Mouse (Mus musculus) urinary bladder, postnatal 4 days (tissue): ENCODE measurements around the gene Ccdc28b.

Source experiments
- DNase-seq, 2 experiments: peaks; one replicate each; pipeline ENCODE4 v3.0.0; 2021 to 2022; ENCODE audit warnings: low spot score in 2 of 2

Gene Ccdc28b

DNA sequence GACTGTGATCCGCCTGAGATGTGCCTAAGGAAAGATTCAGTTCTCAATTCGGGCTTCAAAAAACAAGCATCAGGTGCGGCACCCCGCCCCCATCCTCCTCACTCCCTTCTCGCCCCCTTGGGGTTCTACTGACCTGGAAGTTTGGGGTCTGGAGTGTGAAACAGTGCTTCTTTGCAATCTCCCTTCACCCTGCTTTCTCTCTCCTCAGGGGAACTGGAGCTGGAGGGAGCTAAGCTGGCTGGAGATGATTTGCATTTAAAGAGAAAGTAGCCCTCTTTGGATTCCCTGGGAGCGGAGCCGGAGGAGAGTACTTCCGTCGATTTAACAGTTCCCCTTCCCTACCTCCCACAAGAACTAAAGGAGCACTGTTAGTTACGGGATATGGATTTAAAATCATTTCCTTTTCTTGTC lies at the start of gene Ccdc28b:
Ccdc28b (minus strand) TSS at position 267 of the 411 bp plus-strand sequence.
- no peak for DNase-seq

DNA sequence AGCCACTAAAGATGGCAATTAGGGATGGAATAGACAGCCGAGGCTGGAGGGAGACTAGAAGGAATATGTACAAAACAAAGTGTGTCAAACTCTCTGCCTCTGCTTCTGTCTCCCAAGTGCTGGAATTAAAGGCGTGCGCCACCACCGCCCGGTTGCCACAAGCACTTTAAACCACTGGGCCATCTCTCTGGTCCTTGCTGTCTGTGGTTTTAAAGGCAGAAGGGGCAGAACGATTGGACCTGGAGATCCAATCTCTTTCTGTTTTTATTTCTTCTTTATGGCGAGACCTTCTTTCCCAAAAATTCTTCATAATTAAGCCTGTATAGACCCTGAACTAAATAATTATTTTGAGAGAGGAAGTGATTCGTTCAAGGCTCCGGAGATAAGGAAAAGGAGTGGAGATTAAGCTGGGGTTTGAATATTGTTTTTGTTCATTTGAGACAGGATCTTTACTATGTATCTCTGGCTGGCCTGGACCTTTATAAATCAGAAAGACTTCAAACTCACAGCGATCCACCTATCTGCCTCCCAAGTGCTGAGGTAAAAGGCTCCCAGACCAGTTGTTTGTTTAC lies 49.2 kb upstream of the Ccdc28b start:
- DNase-seq: no peak

DNA sequence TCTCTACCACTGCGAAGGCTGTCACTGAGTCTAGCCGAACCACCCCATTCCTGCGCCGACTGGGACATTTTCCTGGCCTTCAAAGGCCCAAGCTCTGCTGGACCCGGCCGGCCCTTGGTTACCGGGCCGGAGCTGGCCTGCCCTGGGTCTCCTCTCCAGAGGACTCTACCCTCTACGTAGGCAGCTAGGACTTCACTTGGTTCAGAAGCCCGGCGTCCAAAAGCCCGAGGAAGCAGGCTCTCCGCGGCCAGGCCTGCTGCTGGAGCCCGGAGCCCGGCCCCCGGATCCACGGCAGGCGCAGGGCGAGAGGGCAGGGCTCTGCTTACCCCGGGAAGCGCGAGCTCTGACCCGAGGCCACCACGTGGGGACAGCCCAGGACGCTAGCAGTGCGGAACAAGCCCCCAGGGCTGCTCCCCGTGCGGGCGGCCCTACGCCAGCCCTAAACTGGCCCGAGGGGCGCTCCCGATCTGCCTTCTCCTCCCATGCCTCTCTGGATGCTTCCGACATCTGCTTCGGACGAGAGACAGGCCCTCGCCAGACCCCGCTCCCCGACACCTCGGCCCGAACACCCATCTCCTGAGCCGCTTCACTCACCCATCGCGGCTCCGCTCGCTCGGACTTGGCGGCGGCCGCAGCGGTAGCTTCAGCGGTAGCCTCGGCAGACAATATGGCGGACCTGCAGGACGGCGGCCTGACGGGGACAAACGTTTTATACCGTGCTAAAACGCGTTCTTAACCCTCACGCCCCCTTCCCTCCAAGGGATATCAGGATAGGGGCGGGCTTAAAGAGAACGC lies 48.5 kb upstream of the Ccdc28b start, which contains the start of gene Kpna6:
Kpna6 (minus strand) TSS at position 685 of the 795 bp plus-strand sequence.
- DNase-seq: peak; percentile 87 to 88

- no peak for DNase-seq
These were observed 47.8 kb upstream of the Ccdc28b start for GRCm38 (mm10) chr4:129671491-129672082.

GRCm38 (mm10) chr4:129662255-129662813 lies 38.6 kb upstream of the Ccdc28b start:
- no peak for DNase-seq

- DNase-seq: no peak
These were observed 37.8 kb upstream of the Ccdc28b start for GRCm38 (mm10) chr4:129661584-129661983.

DNA sequence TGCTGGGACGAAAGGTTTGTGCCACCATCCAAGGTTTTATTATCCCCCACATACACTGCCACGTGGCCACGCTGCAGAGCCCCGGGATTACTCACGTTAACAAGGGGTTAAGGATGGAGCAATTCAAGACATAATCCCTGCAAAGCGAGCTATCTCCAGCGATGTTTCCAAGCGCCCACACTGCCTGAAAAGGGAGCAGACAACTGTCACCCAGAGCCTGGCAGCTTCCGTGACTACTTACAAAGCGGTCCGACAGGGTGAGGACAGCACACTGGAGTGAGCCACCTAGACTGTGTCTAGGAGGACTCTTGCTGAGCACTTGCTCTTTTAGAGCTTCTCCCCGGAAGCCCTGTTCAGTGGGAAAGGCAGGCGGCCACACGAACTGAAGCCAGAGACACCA lies 31.0 kb upstream of the Ccdc28b start:
- no peak for DNase-seq

GRCm38 (mm10) chr4:129650359-129650758 lies 26.6 kb upstream of the Ccdc28b start:
- no peak for DNase-seq

GRCm38 (mm10) chr4:129648656-129649055 lies 24.9 kb upstream of the Ccdc28b start:
- no peak for DNase-seq

GRCm38 (mm10) chr4:129645204-129645603 lies 21.5 kb upstream of the Ccdc28b start:
- DNase-seq: no peak

- no peak for DNase-seq
These were observed 18.0 kb upstream of the Ccdc28b start for GRCm38 (mm10) chr4:129641756-129642155.

DNA sequence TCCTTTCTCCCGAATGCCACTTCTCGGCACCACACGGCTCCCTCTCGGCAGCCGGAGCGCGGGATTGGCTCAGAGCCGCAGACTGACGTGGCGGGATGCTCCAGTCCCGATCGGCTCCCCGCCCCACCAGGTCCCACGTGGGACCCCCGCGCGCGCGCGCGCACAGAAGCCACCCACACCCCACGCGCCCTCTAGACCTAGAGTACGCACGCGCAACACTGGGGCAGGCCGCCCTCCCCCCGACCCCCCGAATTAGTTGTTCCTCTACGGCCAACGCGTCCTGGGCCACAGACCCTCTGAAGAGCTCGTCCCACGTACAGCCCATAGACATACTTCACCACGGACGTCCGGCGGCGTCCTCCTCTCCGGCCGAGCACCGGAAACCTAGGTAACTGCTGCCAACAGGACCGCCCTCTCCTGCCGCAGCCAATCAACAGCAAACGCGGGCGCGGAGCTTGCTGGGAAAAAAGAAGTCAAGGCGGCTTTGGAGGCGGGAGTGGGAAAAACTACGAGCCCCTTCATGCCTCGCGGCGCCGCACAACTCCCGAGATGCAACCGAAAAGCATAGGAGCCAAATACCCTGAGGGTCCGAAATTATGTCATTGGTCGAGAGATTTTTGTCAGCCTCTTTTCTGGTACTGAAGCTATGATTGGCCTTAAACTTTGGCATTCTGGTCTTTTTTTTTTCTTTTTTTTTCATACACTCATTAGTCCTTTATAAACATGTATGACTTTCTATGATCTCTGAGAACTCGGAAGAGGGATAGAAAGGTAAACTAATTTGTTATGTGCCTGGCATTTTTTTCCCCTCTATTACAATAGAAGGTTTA lies 17.1 kb upstream of the Ccdc28b start, which contains the start of gene Txlna:
Txlna (minus strand) TSS at position 428 of the 830 bp plus-strand sequence.
- DNase-seq: peak; percentile 95 to 96

DNA sequence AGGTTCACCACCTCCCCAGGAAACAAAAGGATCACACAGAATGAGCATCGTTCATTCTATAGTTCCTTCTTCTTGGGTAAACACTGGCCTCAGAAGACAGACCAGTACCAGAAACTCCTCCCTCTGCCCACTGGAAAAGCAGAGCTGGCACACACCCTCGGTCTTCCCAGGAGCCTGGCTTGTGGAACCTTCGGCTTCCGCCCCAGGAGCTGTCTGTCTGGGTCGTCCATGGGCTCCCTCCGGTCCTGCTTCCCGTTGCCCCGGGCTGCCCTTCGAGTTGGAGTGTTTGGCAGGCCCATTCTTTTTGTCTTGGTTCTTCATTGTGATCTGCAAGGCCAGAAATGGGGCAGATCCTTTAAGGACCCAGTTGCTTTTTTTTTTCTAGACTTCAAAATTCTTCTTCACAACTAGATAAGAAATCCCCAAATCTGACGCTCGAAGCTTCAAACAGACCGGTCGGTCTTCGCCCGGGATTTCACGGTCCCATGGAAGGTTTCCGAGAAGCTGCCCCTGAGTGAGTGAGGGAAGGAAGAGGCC lies 16.4 kb upstream of the Ccdc28b start:
- DNase-seq: no peak

- no peak for DNase-seq
These were observed 15.5 kb upstream of the Ccdc28b start for GRCm38 (mm10) chr4:129639221-129639620.

DNA sequence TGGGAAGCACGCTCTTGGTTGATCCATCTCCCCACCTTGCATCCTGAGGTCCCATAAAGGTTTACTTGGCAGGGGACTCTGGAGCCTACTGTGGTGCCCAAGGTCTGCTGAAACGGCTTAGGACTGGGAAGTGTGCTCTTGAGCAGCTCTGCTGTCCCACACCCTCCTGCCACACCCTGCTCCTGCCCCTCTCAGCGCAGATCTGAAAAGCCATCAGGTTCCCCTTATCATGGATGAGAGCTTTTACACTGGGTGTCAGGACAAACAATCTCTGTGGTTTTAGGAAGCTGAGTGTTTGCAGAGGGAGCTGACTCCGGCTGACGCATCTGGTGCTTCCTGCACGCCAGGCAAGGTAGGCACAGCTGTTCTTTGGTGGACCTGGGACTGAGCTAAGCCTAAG lies 10.1 kb upstream of the Ccdc28b start:
- DNase-seq: no peak

DNA sequence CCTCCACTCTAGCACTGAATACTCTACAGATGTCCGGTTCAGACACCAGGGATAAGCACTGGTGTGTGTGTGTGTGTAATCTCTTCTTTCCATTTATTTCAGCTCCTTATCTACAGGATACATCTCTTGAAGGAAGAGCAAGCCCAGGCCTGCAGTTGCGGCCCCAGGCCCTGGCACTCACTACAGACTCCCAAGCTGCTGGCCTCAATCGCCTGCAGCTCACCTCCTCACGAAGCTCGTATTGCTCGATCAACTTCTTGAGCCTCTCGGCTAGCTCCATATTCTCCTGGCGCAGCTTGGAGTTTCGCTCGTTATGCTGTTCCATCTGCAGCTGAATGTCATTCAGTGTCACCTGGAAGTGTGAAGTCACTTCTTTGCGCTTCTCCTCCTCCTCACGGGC lies 8.1 kb upstream of the Ccdc28b start:
- DNase-seq: no peak

GRCm38 (mm10) chr4:129630944-129631343 lies 7.2 kb upstream of the Ccdc28b start:
- DNase-seq: no peak

- no peak for DNase-seq
These were observed 2.3 kb upstream of the Ccdc28b start for GRCm38 (mm10) chr4:129626035-129626434.

GRCm38 (mm10) chr4:129625496-129625895 lies 1.7 kb upstream of the Ccdc28b start:
- DNase-seq: no peak

DNA sequence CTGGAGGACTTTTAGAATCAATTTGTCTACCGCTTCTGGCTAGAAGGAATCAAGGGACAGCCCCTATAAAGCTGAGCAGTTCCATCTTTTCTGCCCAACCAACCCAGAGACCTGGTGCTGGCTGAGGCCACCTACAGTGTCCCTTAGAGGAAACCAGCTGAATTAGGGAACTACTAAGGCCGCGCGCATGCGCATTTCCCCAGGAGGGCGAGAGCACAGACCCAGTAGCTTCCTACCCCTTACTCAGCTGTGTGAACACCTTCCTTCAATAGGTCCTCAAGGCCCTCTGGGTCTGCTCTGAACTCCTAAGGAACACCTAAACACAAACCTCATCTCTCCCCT lies 1.3 kb upstream of the Ccdc28b start:
- DNase-seq: no peak

DNA sequence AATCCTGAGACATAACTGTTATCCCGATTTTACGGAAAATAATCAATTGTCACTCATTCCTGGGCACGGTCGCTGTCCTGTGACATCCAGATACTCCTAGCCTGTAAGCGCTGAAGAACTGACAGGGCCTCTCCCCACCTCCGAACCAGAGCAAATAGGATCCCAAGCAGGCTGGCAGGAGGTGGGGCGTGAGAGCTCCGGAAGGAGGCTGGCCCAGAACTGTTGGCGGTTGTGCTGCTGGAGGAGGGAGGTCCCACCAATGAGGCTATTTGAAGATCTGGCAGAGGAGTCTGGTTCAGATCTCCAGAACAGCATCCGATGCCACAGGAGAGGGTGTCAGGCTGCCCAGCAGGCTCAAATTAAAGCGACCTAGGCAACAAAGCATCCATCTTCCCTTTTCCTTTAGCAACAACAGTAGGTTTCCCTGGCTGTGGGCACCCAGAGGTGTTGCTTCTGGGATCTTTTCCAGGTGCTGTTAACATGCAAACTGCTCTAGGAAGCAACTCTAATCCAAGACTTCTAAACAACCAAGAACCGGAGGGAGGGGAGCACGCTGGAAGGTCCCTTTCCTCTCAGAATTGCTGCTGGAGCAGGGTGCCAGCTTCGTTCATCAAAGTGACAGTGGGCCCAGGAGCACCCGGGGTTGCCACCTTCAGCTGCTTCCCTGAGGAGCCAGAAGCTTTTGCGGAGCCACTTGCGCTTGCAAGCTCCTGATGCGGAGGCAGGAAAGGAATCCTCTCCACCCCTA lies 708 bp upstream of the Ccdc28b start:
- DNase-seq: peak; percentile 80 to 83
